Mouse (Mus musculus): ENCODE results near the gene Myocos.

Gene Myocos

GRCm38 (mm10) chr1:162611191-162611590 is 46.8 kb downstream of the Myocos start:
- no peak for DNase-seq

GRCm38 (mm10) chr1:162609633-162610250 is 48.3 kb downstream of the Myocos start:
- no peak for DNase-seq

- no peak for DNase-seq
Measured at GRCm38 (mm10) chr1:162608127-162608526, 49.9 kb downstream of the Myocos start.

GRCm38 (mm10) chr1:162601288-162601687 is 56.7 kb downstream of the Myocos start:
- DNase-seq = no peak

- DNase-seq = no peak
Measured at GRCm38 (mm10) chr1:162599617-162600016, 58.4 kb downstream of the Myocos start.

GRCm38 (mm10) chr1:162597379-162598102 is 60.5 kb downstream of the Myocos start:
- no peak for DNase-seq

Data from kidney, postnatal 25 days (tissue).